Mouse (Mus musculus) ovary, postnatal 10 days (tissue): ENCODE measurements around the gene Myo6.

ENCODE experiments used
- DNase-seq: peaks from one replicate; pipeline ENCODE4 v3.0.0; 2022; ENCODE audit warnings: low spot score

Gene Myo6

GRCm38 (mm10) chr9:80164611-80165474 is at the start of gene Myo6:
Myo6 (plus strand) TSS chr9:80165031.
- peak; percentile 86 for DNase-seq

- no peak for DNase-seq
Measured at GRCm38 (mm10) chr9:80145992-80146587, 18.7 kb upstream of the Myo6 start.

GRCm38 (mm10) chr9:80149594-80149993 is 15.2 kb upstream of the Myo6 start:
- DNase-seq = no peak

GRCm38 (mm10) chr9:80155277-80155676 is 9.6 kb upstream of the Myo6 start:
- no peak for DNase-seq

GRCm38 (mm10) chr9:80156780-80157179 is 8.1 kb upstream of the Myo6 start:
- no peak for DNase-seq

- DNase-seq = no peak
Measured at GRCm38 (mm10) chr9:80157840-80158465, 6.9 kb upstream of the Myo6 start.

- DNase-seq = no peak
Measured at GRCm38 (mm10) chr9:80158937-80159336, 5.9 kb upstream of the Myo6 start.

GRCm38 (mm10) chr9:80161451-80161850 is 3.4 kb upstream of the Myo6 start:
- no peak for DNase-seq

GRCm38 (mm10) chr9:80163126-80163723 is 1.6 kb upstream of the Myo6 start:
- DNase-seq = no peak

- peak; percentile 10 for DNase-seq
Measured at GRCm38 (mm10) chr9:80164191-80164590, 640 bp upstream of the Myo6 start.

GRCm38 (mm10) chr9:80165690-80166089 is 859 bp downstream of the Myo6 start:
- no peak for DNase-seq

- DNase-seq = no peak
Measured at GRCm38 (mm10) chr9:80166425-80166824, 1.6 kb downstream of the Myo6 start.

- DNase-seq = no peak
Measured at GRCm38 (mm10) chr9:80167089-80167488, 2.3 kb downstream of the Myo6 start.

GRCm38 (mm10) chr9:80169551-80169950 is 4.7 kb downstream of the Myo6 start:
- DNase-seq = no peak

- no peak for DNase-seq
Measured at GRCm38 (mm10) chr9:80171241-80171640, 6.4 kb downstream of the Myo6 start.

- DNase-seq = no peak
Measured at GRCm38 (mm10) chr9:80172396-80173222, 7.8 kb downstream of the Myo6 start.

- no peak for DNase-seq
Measured at GRCm38 (mm10) chr9:80173629-80174028, 8.8 kb downstream of the Myo6 start.

- DNase-seq = no peak
Measured at GRCm38 (mm10) chr9:80176696-80177478, 12.1 kb downstream of the Myo6 start.

GRCm38 (mm10) chr9:80178670-80179069 is 13.8 kb downstream of the Myo6 start:
- DNase-seq = no peak

GRCm38 (mm10) chr9:80179688-80180087 is 14.9 kb downstream of the Myo6 start:
- no peak for DNase-seq

- DNase-seq = no peak
Measured at GRCm38 (mm10) chr9:80180771-80181170, 15.9 kb downstream of the Myo6 start.
